Mouse (Mus musculus) heart, embryonic 11.5 days (tissue): Measurements from ENCODE around the gene Asap2. TPM values are rescaled to one million over a fixed set of nuclear protein-coding genes. Genes with fewer than 3 reads are reported as not detected.
A peak's percentile ranks its signal among the peaks of the same experiment; 100 is the strongest.

Experiments used
- ATAC-seq: fragments of 200-750 bp; cut with Nextera tagmentation; replicated peaks from 2 replicates; pipeline ENCODE4 v1.8.0; 2017; ENCODE audit warnings: moderate library complexity; ENCODE audit not compliant: insufficient number of reproducible peaks, low FRiP score, low TSS enrichment
- H3K27ac ChIP-seq: fragments of 300-500 bp; sonication (generic); 2 replicates; pipeline ENCODE4 v1.5.1; 2014; ENCODE audit warnings: mild to moderate bottlenecking, low read depth, low read length
- H3K27me3 ChIP-seq: fragments of 300-500 bp; sonication (generic); 2 replicates; pipeline ENCODE4 v1.6.1; 2014; ENCODE audit warnings: mild to moderate bottlenecking, low read length, mixed read lengths; ENCODE audit not compliant: control insufficient read depth, insufficient read depth
- H3K36me3 ChIP-seq: fragments of 300-500 bp; sonication (generic); 2 replicates; pipeline ENCODE4 v1.6.1; 2014; ENCODE audit warnings: mild to moderate bottlenecking, low read length, moderate library complexity, mixed read lengths; ENCODE audit not compliant: control insufficient read depth, insufficient read depth
- H3K4me1 ChIP-seq: fragments of 300-500 bp; sonication (generic); 2 replicates; pipeline ENCODE4 v1.6.1; 2014; ENCODE audit warnings: low read length; ENCODE audit not compliant: control insufficient read depth, insufficient read depth
- H3K4me2 ChIP-seq: fragments of 300-500 bp; sonication (generic); 2 replicates; pipeline ENCODE4 v1.6.1; 2014; ENCODE audit warnings: mild to moderate bottlenecking, moderate library complexity
- H3K4me3 ChIP-seq: fragments of 300-500 bp; sonication (generic); 2 replicates; pipeline ENCODE4 v1.5.1; 2014; ENCODE audit warnings: low read depth, low read length
- H3K9ac ChIP-seq: fragments of 300-500 bp; sonication (generic); 2 replicates; pipeline ENCODE4 v1.6.1; 2014; ENCODE audit warnings: mild to moderate bottlenecking, low read depth, low read length, moderate library complexity
- H3K9me3 ChIP-seq: fragments of 300-500 bp; sonication (generic); replicated peaks from 2 replicates; pipeline ENCODE4 v1.6.1; 2016; ENCODE audit warnings: low read length; ENCODE audit not compliant: control insufficient read depth
- WGBS: fragments of 180-500 bp; shearing (Covaris S2); extraction: QIAGEN DNeasy Blood & Tissue Kit; methylation state at CpG from one replicate; pipeline ENCODE4 v1.1.7; 2014; ENCODE audit not compliant: insufficient replicate concordance; 5-methylcytosine and 5-hydroxymethylcytosine counted together
- polyA plus RNA-seq: library from polyadenylated mRNA; unstranded; fragments of >200 nt; fragmentation: Nextera tagmentation; extraction: Ambion mirVana; gene quantifications from 2 replicates; pipeline ENCODE4 v1.2.1, GENCODE M21; 2014

The Asap2 gene
- polyA plus RNA-seq, 1 experiment from 2014 or later, result 8.3 TPM

DNA sequence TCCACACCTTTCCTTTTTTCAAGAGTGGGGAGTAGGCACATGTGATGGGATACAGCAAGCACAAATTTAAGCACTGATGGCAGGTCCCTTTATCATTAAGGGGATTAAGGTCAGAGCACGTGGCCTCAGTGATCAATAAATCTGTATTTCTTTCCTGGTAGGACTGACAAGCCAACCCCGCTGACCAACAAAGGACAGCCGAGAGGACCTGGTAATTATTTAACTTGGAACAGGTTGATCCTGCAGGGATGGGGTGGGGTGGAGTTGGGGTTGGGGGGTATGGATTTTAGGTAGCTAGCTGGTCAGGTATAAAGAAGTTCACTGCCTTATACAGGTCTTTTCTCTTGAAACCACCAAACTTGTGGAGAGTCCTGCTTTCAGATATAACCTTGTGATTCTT, 274.7 kb downstream of the Asap2 start:
- H3K9me3 ChIP-seq, result no peaks in the 10 kb centered on the region
- WGBS, result 89% methylated on average over 3 of the region's 3 CpGs
- H3K4me2 ChIP-seq, result no peak overlapping the region
- H3K4me3 ChIP-seq, result no peak overlapping the region
- H3K36me3 ChIP-seq, result peaks cover 15% of the 10 kb centered on the region; the same call in 1 of the 2 replicates
- H3K4me1 ChIP-seq, result no peaks in the 10 kb centered on the region; the same call in 1 of the 2 replicates
- ATAC-seq, result no peak
- H3K27me3 ChIP-seq, result no peaks in the 10 kb centered on the region
- H3K27ac ChIP-seq, result peak overlapping the region; percentile 75; the same call in 1 of the 2 replicates
- no peak overlapping the region for H3K9ac ChIP-seq

GRCm38 (mm10) chr12:21265501-21265900, 275.2 kb downstream of the Asap2 start:
- peaks cover 13% of the 10 kb centered on the region for H3K36me3 ChIP-seq
- WGBS, result 92% methylated on average over 4 of the region's 4 CpGs

DNA sequence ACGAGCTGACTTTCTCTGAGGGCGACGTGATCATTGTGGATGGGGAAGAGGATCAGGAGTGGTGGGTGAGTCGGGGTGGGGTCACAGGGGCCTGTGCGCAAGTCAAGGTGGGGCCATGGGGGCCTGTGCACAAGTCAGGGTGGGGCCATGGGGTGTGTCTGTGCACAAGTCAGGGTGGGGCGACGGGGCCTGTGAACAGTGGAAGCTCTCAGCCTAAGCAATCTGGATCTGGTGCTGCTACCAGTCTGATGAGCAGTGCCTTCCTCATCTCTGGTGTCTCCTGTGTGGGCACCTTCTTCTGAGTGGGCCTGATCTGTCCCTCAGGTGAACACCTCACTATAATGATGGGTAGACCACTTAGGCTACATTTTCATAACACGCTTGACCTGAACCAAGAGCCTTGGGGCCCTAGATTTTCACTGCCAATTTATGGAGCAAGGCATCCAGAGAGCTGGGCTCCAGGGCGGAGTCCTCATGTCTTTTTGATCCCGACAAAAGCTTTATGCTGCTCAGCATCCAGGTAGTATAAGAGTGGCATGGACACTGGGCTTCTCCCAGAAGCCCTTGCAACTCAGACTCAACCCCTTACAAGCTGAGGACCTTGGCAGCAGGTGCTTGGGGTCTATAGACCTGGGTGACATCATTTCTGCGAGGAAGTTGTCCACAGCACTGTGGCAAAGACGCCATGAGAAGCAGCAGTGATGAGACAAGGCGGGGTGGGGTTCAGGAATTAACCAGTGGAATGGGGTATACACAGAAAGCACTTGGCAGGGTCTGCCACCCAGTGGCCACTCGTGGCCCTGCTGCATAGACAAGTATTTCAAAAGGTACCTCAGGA, 275.9 kb downstream of the Asap2 start:
- no peaks in the 10 kb centered on the region for H3K9me3 ChIP-seq
- WGBS, result 77% methylated on average over 14 of the region's 14 CpGs

More at GRCm38 (mm10) chr12:21265501-21265900, 275.2 kb downstream of the Asap2 start:
- Histone ChIP-seq H3K9ac (no peak overlapping the region), H3K27me3 (no peaks in the 10 kb centered on the region), H3K9me3 (no peaks in the 10 kb centered on the region), H3K27ac (no peak overlapping the region), H3K4me3 (no peak overlapping the region), H3K4me1 (no peaks in the 10 kb centered on the region; the same call in 1 of the 2 replicates), H3K4me2 (no peak overlapping the region)
- no peak for ATAC-seq

GRCm38 (mm10) chr12:21266784-21267098, 276.5 kb downstream of the Asap2 start:
- 81% methylated on average over 2 of the region's 2 CpGs for WGBS
- H3K36me3 ChIP-seq, result peaks cover 21% of the 10 kb centered on the region
- H3K9me3 ChIP-seq, result no peaks in the 10 kb centered on the region
- no peaks in the 10 kb centered on the region for H3K27me3 ChIP-seq
- ATAC-seq, result no peak
- H3K9ac ChIP-seq, result no peak overlapping the region
- H3K27ac ChIP-seq, result no peak overlapping the region
- no peaks in the 10 kb centered on the region; the same call in 1 of the 2 replicates for H3K4me1 ChIP-seq
- no peak overlapping the region for H3K4me2 ChIP-seq
- no peak overlapping the region for H3K4me3 ChIP-seq

More for the DNA sequence above, 275.9 kb downstream of the Asap2 start:
- no peak overlapping the region for H3K4me2 ChIP-seq
- H3K4me3 ChIP-seq, result no peak overlapping the region
- no peaks in the 10 kb centered on the region; the same call in 1 of the 2 replicates for H3K4me1 ChIP-seq
- ATAC-seq, result peak; percentile 64; the same call in 1 of the 2 replicates
- H3K36me3 ChIP-seq, result peaks cover 16% of the 10 kb centered on the region
- H3K27me3 ChIP-seq, result no peaks in the 10 kb centered on the region
- H3K9ac ChIP-seq, result no peak overlapping the region
- H3K27ac ChIP-seq, result no peak overlapping the region

DNA sequence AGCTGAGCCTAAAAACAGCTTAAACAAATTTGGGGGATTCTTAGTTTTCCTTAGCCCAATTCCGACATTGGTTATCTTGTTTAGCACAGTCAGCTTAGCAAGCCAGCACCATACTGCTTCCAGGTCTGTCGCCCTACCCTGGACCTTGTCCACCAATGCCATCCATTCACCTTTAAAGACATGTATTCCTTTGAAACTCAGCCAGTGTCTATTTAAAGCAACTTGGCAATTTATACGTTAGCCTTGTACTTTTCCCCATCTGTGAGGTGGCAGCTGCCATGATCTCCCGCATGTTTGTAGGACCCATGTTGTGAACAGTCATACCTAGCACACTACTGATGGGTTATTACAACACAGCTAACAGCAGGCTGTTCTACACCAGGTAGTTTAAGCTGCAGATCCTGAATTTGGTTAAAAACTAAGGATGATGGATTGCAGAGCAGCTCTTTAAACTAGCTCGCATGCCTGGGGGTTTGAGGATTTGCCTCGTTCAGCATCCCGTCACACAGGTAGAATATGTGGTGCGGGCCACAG, 277.9 kb downstream of the Asap2 start:
- Histone ChIP-seq H3K36me3 (peaks cover 18% of the 10 kb centered on the region), H3K4me2 (no peak overlapping the region), H3K27me3 (no peaks in the 10 kb centered on the region), H3K9me3 (no peaks in the 10 kb centered on the region), H3K27ac (no peak overlapping the region), H3K4me1 (no peaks in the 10 kb centered on the region; the same call in 1 of the 2 replicates), H3K4me3 (no peak overlapping the region), H3K9ac (no peak overlapping the region)
- WGBS, result 88% methylated on average over 8 of the region's 8 CpGs
- no peak for ATAC-seq

- WGBS, result 70% methylated on average over 7 of the region's 7 CpGs
- no peaks in the 10 kb centered on the region for H3K4me1 ChIP-seq
- H3K9ac ChIP-seq, result no peak overlapping the region
- H3K27ac ChIP-seq, result no peak overlapping the region
- no peak overlapping the region for H3K4me3 ChIP-seq
- H3K36me3 ChIP-seq, result peaks cover 17% of the 10 kb centered on the region
- no peaks in the 10 kb centered on the region for H3K9me3 ChIP-seq
- ATAC-seq, result no peak
- H3K4me2 ChIP-seq, result no peak overlapping the region
- no peaks in the 10 kb centered on the region for H3K27me3 ChIP-seq
These were observed 284.2 kb downstream of the Asap2 start for GRCm38 (mm10) chr12:21274446-21274845.

GRCm38 (mm10) chr12:21277352-21277864, 287.1 kb downstream of the Asap2 start:
- Histone ChIP-seq H3K4me1 (no peaks in the 10 kb centered on the region), H3K4me2 (no peak overlapping the region), H3K36me3 (peaks cover 2% of the 10 kb centered on the region; the same call in 1 of the 2 replicates), H3K27ac (no peak overlapping the region), H3K9ac (no peak overlapping the region), H3K4me3 (no peak overlapping the region), H3K27me3 (no peaks in the 10 kb centered on the region), H3K9me3 (no peaks in the 10 kb centered on the region)
- 77% methylated on average over 1 of the region's 1 CpGs for WGBS
- ATAC-seq, result no peak

- peak within 1 kb of the TSS; percentile 91 for H3K4me3 ChIP-seq
- ATAC-seq, result no peak
- peak within 1 kb of the TSS; percentile 90 for H3K4me2 ChIP-seq
- H3K9me3 ChIP-seq, result no peaks in the 10 kb centered on the region
- peak within 1 kb of the TSS; percentile 95 for H3K9ac ChIP-seq
- peak within 1 kb of the TSS; percentile 86 for H3K27ac ChIP-seq
- 49% methylated on average over 11 of the region's 11 CpGs for WGBS
- H3K36me3 ChIP-seq, result no peaks in the 10 kb centered on the region
- H3K4me1 ChIP-seq, result peaks cover 10% of the 10 kb centered on the region
- H3K27me3 ChIP-seq, result no peaks in the 10 kb centered on the region
These were observed 294.6 kb downstream of the Asap2 start, which contains the start of gene Cpsf3 for GRCm38 (mm10) chr12:21284761-21285441. TSS of gene Cpsf3 (plus strand) at chr12:21285391.
